Mouse (Mus musculus): ENCODE results near the gene Gm20917.
"Not testable (repeated sequence)": the region's sequence is repeated elsewhere in the genome, so short reads cannot be mapped to it uniquely, and the experiment has no call there.

Gm20917 gene

GRCm38 (mm10) chrY:79151022-79151421 is at the start of gene Gm20917:
Gene Gm20917, minus strand, starts transcription at chrY:79151122.
- not testable (repeated sequence) for DNase-seq (ENCODE audit: low spot score)
